Mouse (Mus musculus) hindbrain, embryonic 15.5 days (tissue): ENCODE measurements around the gene Lalba. TPM values are rescaled to one million over a fixed set of nuclear protein-coding genes. Genes with fewer than 3 reads are reported as not detected.

ENCODE experiments used
- microRNA-seq: library from miRNA; unstranded; fragments of <30 nt; microRNA quantifications from one replicate; pipeline ENCODE4, GENCODE M21; 2016
- polyA plus RNA-seq: library from polyadenylated mRNA; unstranded; fragments of >200 nt; fragmentation: Nextera tagmentation; extraction: Ambion mirVana; gene quantifications from 2 replicates; pipeline ENCODE4 v1.2.1, GENCODE M21; 2015

Gene Lalba
- polyA plus RNA-seq, 1 experiment from 2014 or later = not detected

Small RNAs within 50 kb of the gene (microRNA-seq; reads per million reads assigned to microRNA genes)
- gene Mir1291 = 0.65 reads per million

Other genes starting within 250 kb of the Lalba start
- not detected in 2 replicates for gene Olfr286, start 248.3 kb downstream of the Lalba start, polyA plus RNA-seq
- gene H1fnt, start 225.4 kb downstream of the Lalba start, polyA plus RNA-seq = not detected in 2 replicates
- 10.9 and 11.7 TPM in 2 replicates for gene Zfp641, start 186.6 kb downstream of the Lalba start, polyA plus RNA-seq
- gene Olfr285, start 165.4 kb downstream of the Lalba start, polyA plus RNA-seq = not detected in 2 replicates
- gene Olfr284, start 141.7 kb downstream of the Lalba start, polyA plus RNA-seq = not detected in 2 replicates
- not detected in 2 replicates for gene Olfr283, start 101.8 kb downstream of the Lalba start, polyA plus RNA-seq
- not detected in 2 replicates for gene Olfr282, start 51.5 kb downstream of the Lalba start, polyA plus RNA-seq
- not detected in 2 replicates for gene Olfr281, start 30.1 kb downstream of the Lalba start, polyA plus RNA-seq
- not detected in 2 replicates for gene OR5BS1P, start 12.8 kb downstream of the Lalba start, polyA plus RNA-seq
- not detected in 2 replicates for gene Olfr279, start 9.7 kb upstream of the Lalba start, polyA plus RNA-seq
- gene Kansl2, start 51.5 kb upstream of the Lalba start, polyA plus RNA-seq = 108 TPM in 2 replicates
- 64.7 and 65.6 TPM in 2 replicates for gene Ccnt1, start 88.2 kb upstream of the Lalba start, polyA plus RNA-seq
- not detected in 2 replicates for gene 4930415O20Rik, start 88.3 kb upstream of the Lalba start, polyA plus RNA-seq
- gene Adcy6, start 127.4 kb upstream of the Lalba start, polyA plus RNA-seq = 10.6 and 13.1 TPM in 2 replicates
- 130 and 136 TPM in 2 replicates for gene Cacnb3, start 148.1 kb upstream of the Lalba start, polyA plus RNA-seq
- gene Ddx23, start 180.2 kb upstream of the Lalba start, polyA plus RNA-seq = 19.4 and 24.8 TPM in 2 replicates
- 10.3 and 10.4 TPM in 2 replicates for gene Rnd1, start 194.7 kb upstream of the Lalba start, polyA plus RNA-seq
- gene Ccdc65, start 225.5 kb upstream of the Lalba start, polyA plus RNA-seq = 6.8 TPM in 2 replicates
- gene Fkbp11, start 245.5 kb upstream of the Lalba start, polyA plus RNA-seq = 5.7 TPM in 2 replicates